Mouse (Mus musculus) embryonic facial prominence, embryonic 10.5 days (tissue): ENCODE measurements around the gene Tagap. TPM values are rescaled to one million over a fixed set of nuclear protein-coding genes. Genes with fewer than 3 reads are reported as not detected.
"Not testable (repeated sequence)": the region's sequence is repeated elsewhere in the genome, so short reads cannot be mapped to it uniquely, and the experiment has no call there.

Source experiments
- DNase-seq: peaks from one replicate; pipeline ENCODE4 v3.0.0-alpha.2; 2017; ENCODE audit warnings: low spot score
- H3K27ac ChIP-seq: fragments of 300-500 bp; sonication (generic); replicated peaks from 2 replicates; pipeline ENCODE4 v1.5.1; 2016; ENCODE audit warnings: mild to moderate bottlenecking
- H3K27me3 ChIP-seq: fragments of 300-500 bp; sonication (generic); replicated peaks from 2 replicates; pipeline ENCODE4 v1.6.1; 2016; ENCODE audit warnings: low read depth, mild to moderate bottlenecking; ENCODE audit not compliant: poor library complexity, severe bottlenecking
- H3K36me3 ChIP-seq: fragments of 300-500 bp; sonication (generic); replicated peaks from 2 replicates; pipeline ENCODE4 v1.6.1; 2016; ENCODE audit warnings: mild to moderate bottlenecking, moderate library complexity
- H3K4me1 ChIP-seq: fragments of 300-500 bp; sonication (generic); 2 replicates; pipeline ENCODE4 v1.6.1; 2016
- H3K4me3 ChIP-seq: fragments of 300-500 bp; sonication (generic); 2 replicates; pipeline ENCODE4 v1.5.1; 2016; ENCODE audit warnings: mild to moderate bottlenecking, moderate library complexity
- H3K9me3 ChIP-seq: fragments of 300-500 bp; sonication (generic); 2 replicates; pipeline ENCODE4 v1.6.1; 2016; ENCODE audit warnings: mild to moderate bottlenecking
- WGBS: fragments of 180-500 bp; shearing (Covaris S2); methylation state at CpG from one replicate; pipeline ENCODE4 v1.1.7; 2016; 5-methylcytosine and 5-hydroxymethylcytosine counted together
- polyA plus RNA-seq: library from polyadenylated mRNA; unstranded; fragments of >200 nt; fragmentation: Nextera tagmentation; extraction: Ambion mirVana; gene quantifications from 2 replicates; pipeline ENCODE4 v1.2.1, GENCODE M21; 2016

Tagap gene
- polyA plus RNA-seq, 1 experiment from 2014 or later = 0.37 TPM

DNA sequence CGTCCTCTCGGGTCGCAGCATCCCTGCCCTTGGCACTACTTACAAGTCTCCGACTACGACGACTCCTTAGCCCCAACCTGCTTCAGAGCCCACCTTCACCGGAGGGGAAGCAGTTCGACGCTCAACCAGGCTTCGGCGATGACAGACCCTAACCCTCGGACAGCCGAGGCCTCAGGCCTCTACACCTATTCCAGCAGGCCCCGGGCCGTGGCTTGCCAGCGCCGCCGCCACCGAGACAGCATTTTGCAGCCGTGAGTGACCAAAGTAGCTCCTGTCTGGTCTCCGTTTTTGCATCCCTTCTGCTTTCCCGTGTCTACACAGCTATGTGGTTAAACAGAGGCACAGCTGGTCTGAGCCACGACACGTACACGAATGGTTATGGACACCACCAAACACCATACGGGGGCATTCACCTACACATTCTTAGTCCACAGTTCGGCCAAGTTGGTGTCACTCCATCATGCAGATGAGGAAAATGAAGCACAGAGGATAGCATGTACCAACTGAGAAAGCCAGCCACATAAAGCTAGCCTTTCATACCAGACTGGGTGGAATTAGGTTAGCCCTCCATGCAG, 20.3 kb downstream of the Tagap start:
- H3K27ac ChIP-seq = peak overlapping the region; percentile 85; the same call in 1 of the 2 replicates

DNA sequence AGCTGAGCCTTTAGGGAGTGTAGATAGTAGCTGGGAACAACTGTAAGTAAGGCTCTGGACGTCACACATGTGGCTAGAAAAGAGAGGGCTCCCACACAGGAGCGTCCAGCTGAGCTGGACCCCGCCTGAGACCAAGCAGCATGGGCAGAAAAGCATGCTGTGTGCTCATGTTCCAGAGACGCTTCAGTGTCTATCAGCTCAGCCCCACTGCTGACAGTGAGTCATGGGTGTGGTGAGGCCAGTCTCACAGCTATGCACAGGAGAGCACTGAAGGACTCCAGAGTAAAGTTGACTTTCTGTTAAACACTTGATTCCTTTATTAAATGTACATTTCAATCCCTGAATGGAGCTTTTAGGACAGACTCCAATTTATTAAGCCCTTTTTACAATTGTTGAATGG, 25.5 kb downstream of the Tagap start:
- not testable (repeated sequence) for DNase-seq, H3K27ac ChIP-seq, H3K4me1 ChIP-seq, H3K27me3 ChIP-seq, H3K9me3 ChIP-seq, H3K4me3 ChIP-seq
- WGBS = no CpG with 5 or more reads among the region's 4 CpGs
- H3K36me3 ChIP-seq = peaks cover 11% of the 10 kb centered on the region

More for the DNA sequence above, 20.3 kb downstream of the Tagap start:
- H3K4me3 ChIP-seq = peak overlapping the region; percentile 66
- H3K27me3 ChIP-seq, DNase-seq, H3K36me3 ChIP-seq, H3K9me3 ChIP-seq, H3K4me1 ChIP-seq: not testable (repeated sequence)
- under 1% methylated on average over 20 of the region's 27 CpGs for WGBS

DNA sequence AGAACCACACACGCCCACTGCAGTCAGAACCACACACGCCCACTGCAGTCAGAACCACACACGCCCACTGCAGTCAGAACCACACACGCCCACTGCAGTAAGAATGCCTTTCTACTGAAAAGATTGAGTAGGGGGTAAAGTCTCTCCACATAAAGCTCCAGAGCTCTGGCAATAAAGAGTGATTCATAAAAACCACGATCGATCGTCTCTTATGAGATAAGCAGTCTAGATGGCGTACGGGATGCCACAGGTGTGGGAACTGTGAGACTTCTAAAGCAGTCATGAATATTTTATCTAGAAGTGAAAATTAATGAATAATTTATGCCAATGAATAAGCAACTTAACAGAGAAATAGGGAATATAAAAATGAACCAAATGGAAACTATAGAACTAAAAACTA, 31.4 kb downstream of the Tagap start:
- H3K27me3 ChIP-seq, H3K4me1 ChIP-seq, H3K4me3 ChIP-seq, H3K27ac ChIP-seq, DNase-seq, H3K9me3 ChIP-seq: not testable (repeated sequence)
- peaks cover 11% of the 10 kb centered on the region for H3K36me3 ChIP-seq
- WGBS = 96% methylated on average over 9 of the region's 9 CpGs

- not testable (repeated sequence) for H3K27ac ChIP-seq, H3K27me3 ChIP-seq, DNase-seq, H3K9me3 ChIP-seq, H3K4me3 ChIP-seq, H3K36me3 ChIP-seq, H3K4me1 ChIP-seq
- WGBS = 89% methylated on average over 4 of the region's 4 CpGs
Observed at GRCm38 (mm10) chr17:7963333-7963732, 37.5 kb downstream of the Tagap start.

DNA sequence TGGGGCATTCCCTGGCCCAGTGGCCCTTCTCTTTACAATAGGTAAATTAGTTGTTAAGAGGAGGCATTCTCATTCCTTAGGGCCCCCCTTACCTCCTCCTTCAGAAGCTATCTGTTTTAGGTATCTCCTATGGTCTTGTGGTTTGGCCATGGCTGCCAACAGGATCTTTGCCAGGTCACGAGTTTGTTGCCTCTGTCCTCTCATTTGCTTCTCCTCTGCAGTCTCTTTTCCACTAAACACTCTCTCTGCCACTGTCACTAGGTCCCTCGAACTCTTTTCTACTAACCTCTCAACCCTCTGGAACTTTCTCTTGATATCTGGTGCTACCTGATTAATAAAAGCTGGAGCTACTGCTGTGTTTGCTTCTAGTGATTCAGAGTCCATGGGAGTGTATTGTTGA, 38.6 kb downstream of the Tagap start:
- H3K36me3 ChIP-seq, H3K4me3 ChIP-seq, H3K4me1 ChIP-seq, H3K27ac ChIP-seq, H3K27me3 ChIP-seq, H3K9me3 ChIP-seq, DNase-seq: not testable (repeated sequence)
- WGBS = 86% methylated on average over 2 of the region's 2 CpGs

DNA sequence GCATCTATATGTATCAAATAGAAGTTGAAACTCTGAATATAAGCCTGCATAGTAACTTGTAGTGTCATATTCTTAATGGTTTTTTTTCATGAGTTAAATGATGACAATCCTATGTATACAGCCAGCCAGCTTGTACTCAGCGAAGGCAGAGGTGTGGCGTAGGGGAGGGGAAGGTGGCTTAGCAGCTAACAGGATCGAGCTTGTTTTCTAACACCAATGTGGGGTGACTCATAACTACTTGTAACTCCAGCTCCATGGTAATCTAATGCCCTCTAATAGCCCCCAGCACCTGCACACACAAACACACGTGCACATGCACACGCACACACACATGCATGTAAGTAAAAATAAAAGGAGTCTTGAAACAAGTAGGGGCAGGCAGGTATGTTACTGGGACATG, 42.7 kb downstream of the Tagap start:
- not testable (repeated sequence) for H3K27me3 ChIP-seq, H3K4me3 ChIP-seq, DNase-seq, H3K36me3 ChIP-seq, H3K4me1 ChIP-seq, H3K9me3 ChIP-seq, H3K27ac ChIP-seq
- WGBS = 90% methylated on average over 5 of the region's 5 CpGs

GRCm38 (mm10) chr17:7969782-7970181, 44.0 kb downstream of the Tagap start:
- not testable (repeated sequence) for H3K9me3 ChIP-seq, H3K36me3 ChIP-seq, DNase-seq, H3K4me1 ChIP-seq, H3K27ac ChIP-seq, H3K4me3 ChIP-seq, H3K27me3 ChIP-seq
- 60% methylated on average over 2 of the region's 6 CpGs for WGBS

DNA sequence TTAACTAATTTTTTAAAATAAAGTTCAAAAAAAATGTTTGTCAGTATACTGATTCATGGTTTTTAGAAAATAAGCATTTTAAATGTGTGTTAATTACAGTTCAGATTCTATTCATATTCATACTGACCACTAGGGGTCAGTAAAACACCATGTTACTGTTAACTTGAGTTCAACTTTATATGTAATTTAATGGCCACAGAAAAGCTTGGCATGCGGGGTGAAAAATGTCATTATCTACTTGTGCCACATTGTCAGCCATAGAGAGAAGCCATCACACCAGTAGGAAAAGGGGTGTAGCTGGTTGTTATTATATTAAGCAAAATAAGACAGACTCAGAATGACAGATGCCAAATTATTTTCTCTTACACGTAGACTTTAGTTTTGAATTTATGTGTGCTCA, 57.7 kb downstream of the Tagap start:
- not testable (repeated sequence) for H3K4me1 ChIP-seq, H3K4me3 ChIP-seq, H3K27me3 ChIP-seq, DNase-seq, H3K9me3 ChIP-seq, H3K27ac ChIP-seq, H3K36me3 ChIP-seq
- 98% methylated on average over 1 of the region's 2 CpGs for WGBS

Other genes with a start within 250 kb of the Tagap start
- gene Fndc1, start 98.7 kb upstream of the Tagap start, polyA plus RNA-seq = 0.60 and 1.3 TPM in 2 replicates
- gene Rsph3a, start 19.6 kb downstream of the Tagap start, polyA plus RNA-seq = 53.6 and 54.1 TPM in 2 replicates
- gene Gm49673, start 221.8 kb downstream of the Tagap start, polyA plus RNA-seq = 0.33 TPM in 1 of 2 replicates, not detected in the other
- gene Rnaset2a, start 222.1 kb downstream of the Tagap start, polyA plus RNA-seq = 15.5 and 16.0 TPM in 2 replicates
- gene Fgfr1op, start 239.5 kb downstream of the Tagap start, polyA plus RNA-seq = 54.9 and 58.7 TPM in 2 replicates